Comparison of ENCODE assay signal across 13 mouse cellular contexts in the genomic region with DNA sequence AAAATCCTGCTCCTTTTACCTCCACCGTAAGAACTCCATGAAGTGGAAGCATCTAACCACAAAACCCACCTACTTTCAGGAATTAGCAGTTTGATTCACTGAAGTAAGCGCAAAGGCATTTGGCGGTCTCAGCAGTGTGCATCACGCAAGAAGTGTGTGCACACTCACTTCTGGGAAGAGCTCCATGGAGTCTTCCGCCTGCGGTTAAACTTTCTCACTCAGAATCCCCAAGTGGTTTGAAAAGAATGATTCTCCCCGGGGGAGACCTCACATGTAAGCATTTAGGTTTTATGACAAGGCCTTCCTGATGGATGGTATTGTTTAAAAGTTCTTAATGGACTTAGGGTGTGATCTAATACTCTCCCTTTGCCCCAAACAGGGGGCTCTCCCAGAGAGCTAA.
A peak's percentile ranks its signal among the peaks of the same experiment; 100 is the strongest.
DNase-seq lines count a peak whose midpoint lies in the region; ATAC-seq and TF ChIP-seq lines count a peak whose summit lies in the region.
"Had no signal": no experiment of that assay in that cellular context is flagged by ENCODE, and none has a peak within 500 bp of the region (broad histone marks: within the 10 kb centered on the region; RNA-seq: fewer than 3 reads in every experiment).

No protein-coding gene starts in this region.

- no peak overlapping the region for H3K9ac ChIP-seq in forebrain, postnatal 0 days
- H3K9ac ChIP-seq in embryonic facial prominence, embryonic 13.5 days: no peak overlapping the region
- no peak overlapping the region for H3K9ac ChIP-seq in midbrain, embryonic 15.5 days

- no peaks in the 10 kb centered on the region for H3K9me3 ChIP-seq in forebrain, postnatal 0 days (ENCODE audit: low read length)
- no peaks in the 10 kb centered on the region for H3K9me3 ChIP-seq in forebrain, embryonic 10.5 days
- H3K9me3 ChIP-seq in embryonic facial prominence, embryonic 13.5 days: no peaks in the 10 kb centered on the region
- H3K9me3 ChIP-seq in midbrain, embryonic 15.5 days: no peaks in the 10 kb centered on the region

- no peaks in the 10 kb centered on the region; the same call in 1 of the 2 replicates for H3K27me3 ChIP-seq in forebrain, postnatal 0 days (ENCODE audit: insufficient read depth, low read length)
- no peaks in the 10 kb centered on the region; the same call in 1 of the 2 replicates for H3K27me3 ChIP-seq in forebrain, embryonic 10.5 days (ENCODE audit: poor library complexity, severe bottlenecking)
- H3K27me3 ChIP-seq in embryonic facial prominence, embryonic 13.5 days: no peaks in the 10 kb centered on the region
- no peaks in the 10 kb centered on the region for H3K27me3 ChIP-seq in midbrain, embryonic 15.5 days (replicated peaks)

- no peak for ATAC-seq in forebrain, postnatal 0 days
- ATAC-seq in embryonic facial prominence, embryonic 13.5 days (ENCODE audit: insufficient number of reproducible peaks, insufficient read depth, low FRiP score, low TSS enrichment, low read depth): no peak
- no peak for ATAC-seq in midbrain, embryonic 15.5 days (replicated peaks)
- ATAC-seq: hindbrain, embryonic 16.5 days had no signal

- 0 out of 2 replicates have a peak, but pooled peaks cover 2% of the 10 kb centered on the region for H3K36me3 ChIP-seq in forebrain, postnatal 0 days (ENCODE audit: insufficient read depth)
- H3K36me3 ChIP-seq in forebrain, embryonic 10.5 days (replicated peaks): no peaks in the 10 kb centered on the region
- peaks cover 24% of the 10 kb centered on the region for H3K36me3 ChIP-seq in embryonic facial prominence, embryonic 13.5 days
- no peaks in the 10 kb centered on the region for H3K36me3 ChIP-seq in midbrain, embryonic 15.5 days (replicated peaks)

- WGBS in forebrain, postnatal 0 days: 68% methylated on average over 7 of the region's 7 CpGs
- WGBS in forebrain, embryonic 10.5 days: 84% methylated on average over 7 of the region's 7 CpGs
- WGBS in embryonic facial prominence, embryonic 13.5 days: 50% methylated on average over 7 of the region's 7 CpGs
- WGBS in midbrain, embryonic 15.5 days: 76% methylated on average over 7 of the region's 7 CpGs

- no peak for TF ChIP-seq CTCF in forebrain, postnatal 0 days (IDR thresholded peaks at IDR 0.05; ENCODE audit: low read depth)

- H3K4me2 ChIP-seq in forebrain, postnatal 0 days (ENCODE audit: low read depth): no peak overlapping the region
- no peak overlapping the region for H3K4me2 ChIP-seq in embryonic facial prominence, embryonic 13.5 days
- no peak overlapping the region for H3K4me2 ChIP-seq in midbrain, embryonic 15.5 days
- H3K4me2 ChIP-seq: heart, embryonic 11.5 days had no signal

- DNase-seq in forebrain, postnatal 0 days: peak; percentile 14
- no peak for DNase-seq in forebrain, embryonic 10.5 days (ENCODE audit: extremely low spot score, low spot score)
- DNase-seq in kidney, postnatal 14 days: peak; percentile 45
- DNase-seq in kidney, adult 11 months: no peak
- DNase-seq in skeletal muscle tissue, adult 2 months (ENCODE audit: low read depth, low spot score): peak; percentile 70
- no peak for DNase-seq in urinary bladder, adult 2 months (ENCODE audit: low spot score)
- DNase-seq: adrenal gland, adult 8-10 months; cerebellum, adult 11 months; layer of hippocampus, adult 9-11 months had no signal

- H3K4me3 ChIP-seq in forebrain, postnatal 0 days (ENCODE audit: low read depth, low read length): no peak overlapping the region
- H3K4me3 ChIP-seq in forebrain, embryonic 10.5 days: no peak overlapping the region
- H3K4me3 ChIP-seq in embryonic facial prominence, embryonic 13.5 days: no peak overlapping the region
- H3K4me3 ChIP-seq in midbrain, embryonic 15.5 days: no peak overlapping the region

- H3K27ac ChIP-seq in forebrain, postnatal 0 days (ENCODE audit: low read depth, low read length): no peak overlapping the region
- no peak overlapping the region for H3K27ac ChIP-seq in forebrain, embryonic 10.5 days
- H3K27ac ChIP-seq in embryonic facial prominence, embryonic 13.5 days: peak overlapping the region; percentile 30
- no peak overlapping the region for H3K27ac ChIP-seq in midbrain, embryonic 15.5 days

- H3K4me1 ChIP-seq in forebrain, postnatal 0 days (ENCODE audit: insufficient read depth): no peaks in the 10 kb centered on the region
- H3K4me1 ChIP-seq in forebrain, embryonic 10.5 days: peaks cover 60% of the 10 kb centered on the region
- peaks cover 77% of the 10 kb centered on the region for H3K4me1 ChIP-seq in embryonic facial prominence, embryonic 13.5 days
- no peaks in the 10 kb centered on the region for H3K4me1 ChIP-seq in midbrain, embryonic 15.5 days

Comparison
In these comparisons a context has a peak if more than half of its experiments do, and no peak if none do; other contexts are left out.
1. DNase-seq: peak in forebrain, postnatal 0 days (single experiment), kidney, postnatal 14 days (single experiment) and skeletal muscle tissue, adult 2 months (single experiment); none in forebrain, embryonic 10.5 days (single experiment), kidney, adult 11 months (single experiment) and urinary bladder, adult 2 months (single experiment).